Mouse (Mus musculus) embryo, embryonic 10 days (tissue): ENCODE measurements around the gene Hemgn.

Experiments
- DNase-seq: peaks from one replicate; pipeline ENCODE4 v3.0.0-alpha.2; 2015; ENCODE audit warnings: low spot score

Hemgn gene

DNA sequence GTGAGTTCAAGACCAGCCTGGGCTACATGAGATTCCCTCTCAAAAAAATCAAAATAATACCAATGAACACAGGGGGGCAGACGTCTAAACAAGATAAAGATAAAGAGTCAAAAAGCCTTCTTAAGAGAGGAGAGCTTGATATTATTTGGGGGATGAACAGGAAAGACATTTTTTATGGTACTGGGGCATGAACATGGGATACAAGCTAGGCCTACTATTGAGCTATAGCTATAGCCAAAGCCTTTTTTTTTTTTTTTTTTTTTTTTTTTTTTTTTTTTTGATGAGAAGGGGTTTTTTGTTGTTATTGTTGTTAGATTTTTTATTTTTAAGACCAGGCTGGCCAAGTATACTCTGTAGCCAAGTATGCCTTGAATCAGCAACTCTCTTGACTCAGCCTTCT is 1.2 kb downstream of the Hemgn start:
- no peak for DNase-seq

GRCm38 (mm10) chr4:46411489-46411888 is 1.8 kb downstream of the Hemgn start:
- no peak for DNase-seq

DNA sequence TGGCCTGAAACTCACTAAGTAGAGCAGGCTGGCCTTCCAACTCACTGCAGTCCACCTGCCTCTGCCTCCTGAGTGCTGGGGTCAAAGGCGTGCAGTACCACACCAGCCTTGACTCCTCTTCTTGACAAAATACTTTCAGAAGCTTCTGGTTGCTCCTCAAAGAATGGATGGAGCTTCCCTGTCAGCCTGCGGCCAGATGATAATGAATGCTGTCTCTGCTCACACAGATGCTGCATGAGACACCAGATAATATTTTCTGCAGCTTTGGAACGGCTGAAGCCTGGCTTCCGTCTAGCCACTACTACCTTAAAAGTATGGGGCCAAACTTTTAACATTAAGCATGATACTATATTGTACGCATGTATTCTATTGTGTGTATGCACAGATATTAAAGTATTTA is 2.6 kb downstream of the Hemgn start:
- no peak for DNase-seq

DNA sequence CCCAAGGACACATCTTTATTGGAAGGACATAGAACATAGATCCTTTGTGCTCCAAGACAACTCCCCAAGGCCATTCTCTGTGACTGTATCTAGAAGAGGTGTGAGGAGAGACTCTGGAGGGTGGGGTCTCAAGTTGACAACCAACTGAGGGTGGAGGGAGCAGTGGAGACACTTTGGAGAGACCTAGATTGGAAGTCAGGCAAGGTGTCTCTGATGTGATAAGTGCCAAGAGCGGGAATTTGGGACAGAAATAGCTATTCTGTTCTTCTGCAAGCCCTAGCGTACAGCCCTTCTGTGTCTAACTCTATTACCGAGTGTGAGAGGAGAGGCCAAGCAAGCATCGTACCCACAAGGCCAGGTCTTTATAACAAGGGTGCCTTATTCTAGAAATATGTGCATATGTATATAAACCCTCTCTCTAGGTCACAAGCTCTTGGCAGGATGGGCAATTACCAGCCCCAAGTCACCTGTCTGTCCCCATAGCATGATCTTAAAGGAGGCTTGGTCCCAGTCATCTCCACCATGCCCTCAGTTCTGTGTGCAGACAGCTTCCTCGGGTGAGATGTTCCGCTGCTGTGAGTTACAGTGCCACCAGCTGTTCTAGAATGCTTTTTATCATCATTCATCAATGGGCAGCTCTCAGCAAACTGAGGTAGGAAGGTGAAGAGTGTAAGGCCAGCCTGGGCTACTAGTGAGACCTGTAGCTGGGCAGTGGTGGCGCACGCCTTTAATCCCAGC is 6.2 kb downstream of the Hemgn start:
- DNase-seq, result peak; percentile 24

GRCm38 (mm10) chr4:46404042-46404795 is 9.1 kb downstream of the Hemgn start:
- DNase-seq, result no peak

DNA sequence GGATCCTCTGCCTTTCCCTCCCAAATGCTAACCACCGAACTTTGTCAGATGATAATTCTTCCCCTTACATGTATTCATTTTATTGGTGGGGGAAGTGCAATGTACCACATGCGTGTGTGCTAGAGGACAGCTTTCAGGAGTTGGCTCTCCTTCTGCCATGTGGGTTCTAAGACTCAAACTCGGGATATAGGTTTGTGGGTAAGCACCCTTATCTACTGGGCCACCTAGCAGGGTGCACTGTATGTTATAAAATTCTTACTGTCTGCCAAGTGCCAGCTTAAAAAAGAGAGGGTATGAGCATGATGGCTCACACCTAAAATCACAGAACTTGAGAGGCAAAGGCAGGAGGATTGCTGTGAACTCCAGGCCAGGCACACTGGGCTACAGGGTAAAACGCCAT is 14.5 kb downstream of the Hemgn start:
- DNase-seq, result no peak

DNA sequence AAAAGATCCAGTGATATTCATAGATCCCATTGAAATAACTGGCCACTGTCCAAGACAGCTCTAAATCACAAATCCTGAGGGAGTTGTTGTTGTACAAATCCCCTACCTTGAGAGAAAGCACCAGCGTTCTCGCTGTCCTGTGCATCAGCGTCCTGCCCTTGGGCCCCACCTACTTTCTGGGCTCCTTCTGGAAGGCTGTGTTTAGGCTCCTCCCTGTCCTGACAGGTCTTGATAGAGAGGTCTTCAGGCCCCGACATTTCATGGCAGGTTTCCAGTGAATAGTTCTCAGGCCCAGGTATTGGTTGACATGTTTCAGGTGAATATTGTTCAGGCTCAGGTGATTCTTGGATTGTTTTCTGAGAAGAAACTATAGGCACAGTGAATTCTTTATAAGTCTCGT is 17.6 kb downstream of the Hemgn start:
- no peak for DNase-seq

DNA sequence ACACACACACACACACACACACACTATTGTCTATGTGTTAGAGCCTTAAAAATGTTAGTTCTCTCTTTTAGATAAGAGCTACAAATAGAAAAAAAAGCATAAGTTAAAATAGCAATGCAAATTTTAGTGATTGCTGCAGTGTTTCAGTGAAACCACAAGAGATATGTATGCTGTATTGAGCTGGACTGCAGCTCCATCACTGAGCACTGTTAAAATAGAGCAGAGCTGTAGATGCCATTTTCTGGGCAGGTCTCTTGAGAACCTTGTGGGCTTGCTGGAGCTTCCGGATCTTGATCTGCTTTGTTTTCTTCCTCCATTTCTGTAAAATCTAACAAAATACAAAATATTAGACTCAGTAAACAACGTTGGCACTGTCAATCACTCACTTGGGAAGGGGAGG is 18.9 kb downstream of the Hemgn start:
- DNase-seq, result no peak

- peak; percentile 94 for DNase-seq
These were observed 22.8 kb downstream of the Hemgn start for GRCm38 (mm10) chr4:46390390-46390970.

DNA sequence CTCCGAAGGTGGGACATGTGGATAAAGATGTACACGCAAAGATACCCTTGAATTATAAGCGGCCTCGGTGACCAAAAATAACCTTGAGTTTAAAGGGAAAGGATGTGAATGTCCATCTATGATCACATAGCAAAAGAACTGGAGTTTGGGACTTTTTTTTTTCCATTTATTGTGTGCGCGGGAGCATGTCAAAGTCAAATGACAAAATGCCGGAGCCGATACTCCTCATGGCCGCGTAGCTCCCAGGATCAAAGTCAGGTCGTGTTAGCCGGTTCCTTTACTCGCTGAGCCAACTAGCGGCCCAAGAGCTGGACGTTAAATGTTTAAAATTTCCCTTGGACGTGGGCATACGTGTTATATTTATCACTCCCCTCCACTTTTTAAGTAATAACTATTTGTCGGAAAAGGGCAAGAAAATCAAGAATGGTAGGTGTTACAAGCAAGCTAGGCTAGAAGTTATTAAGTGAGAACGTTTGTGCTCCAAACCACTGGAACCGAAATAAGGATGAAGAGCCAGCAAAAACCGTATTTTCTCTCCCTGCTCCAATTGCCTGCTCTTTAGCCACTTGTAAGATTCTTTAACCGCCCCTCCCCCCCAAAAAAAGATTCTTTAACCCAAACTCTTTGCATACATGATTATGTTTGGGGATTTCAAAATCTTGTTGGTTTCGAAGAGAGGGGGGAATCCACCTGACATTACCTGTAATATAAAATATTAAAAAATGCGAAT is 23.5 kb downstream of the Hemgn start:
- DNase-seq, result peak; percentile 78

- DNase-seq, result peak; percentile 100
These were observed 24.2 kb downstream of the Hemgn start, which contains the start of gene Trmo for GRCm38 (mm10) chr4:46389013-46389611. Gene Trmo, minus strand, starts transcription at chr4:46389437.

DNA sequence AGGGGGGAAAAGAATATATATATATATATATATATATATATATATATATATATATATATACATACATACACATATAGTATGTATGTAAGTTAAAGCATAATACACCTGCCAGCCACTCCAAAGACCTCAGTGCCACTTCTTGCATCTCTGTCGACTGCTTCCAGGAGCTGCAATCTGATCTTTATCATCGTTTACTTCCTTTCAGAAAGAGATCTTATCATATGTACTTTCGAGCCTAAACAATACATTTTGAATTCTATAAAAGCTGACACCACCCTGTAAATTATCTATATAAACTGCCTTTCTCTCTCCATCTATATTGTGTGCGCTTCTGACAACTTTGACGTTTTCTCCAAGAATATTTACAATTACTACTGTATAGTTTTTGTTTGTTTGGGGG is 24.8 kb downstream of the Hemgn start:
- no peak for DNase-seq

- DNase-seq, result peak; percentile 92
These were observed 38.4 kb downstream of the Hemgn start for GRCm38 (mm10) chr4:46374869-46375368.

- peak; percentile 29 for DNase-seq
These were observed 38.9 kb downstream of the Hemgn start for GRCm38 (mm10) chr4:46374455-46374854.

GRCm38 (mm10) chr4:46371030-46371429 is 42.3 kb downstream of the Hemgn start:
- DNase-seq, result peak; percentile 74

DNA sequence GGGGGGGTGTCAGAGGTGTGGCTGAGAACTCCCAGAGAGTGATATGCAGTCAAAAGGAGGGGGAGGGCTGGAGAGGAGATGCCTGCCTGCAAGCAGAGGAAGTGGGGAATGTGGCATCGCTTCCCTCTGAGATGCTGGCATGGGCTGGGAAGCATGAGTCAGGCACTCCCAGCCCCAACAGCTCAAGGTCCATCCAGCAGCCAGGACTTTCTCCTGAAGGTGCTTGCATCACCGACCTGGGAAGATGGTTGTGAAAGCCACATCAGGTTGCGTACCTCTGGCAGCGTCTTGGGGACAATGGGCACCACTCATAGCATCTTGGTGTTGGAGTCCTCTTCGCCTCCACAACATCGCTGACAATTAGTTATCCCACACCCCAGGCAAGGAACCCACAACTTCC is 42.9 kb downstream of the Hemgn start:
- no peak for DNase-seq

- no peak for DNase-seq
These were observed 44.2 kb downstream of the Hemgn start for GRCm38 (mm10) chr4:46369070-46369469.

DNA sequence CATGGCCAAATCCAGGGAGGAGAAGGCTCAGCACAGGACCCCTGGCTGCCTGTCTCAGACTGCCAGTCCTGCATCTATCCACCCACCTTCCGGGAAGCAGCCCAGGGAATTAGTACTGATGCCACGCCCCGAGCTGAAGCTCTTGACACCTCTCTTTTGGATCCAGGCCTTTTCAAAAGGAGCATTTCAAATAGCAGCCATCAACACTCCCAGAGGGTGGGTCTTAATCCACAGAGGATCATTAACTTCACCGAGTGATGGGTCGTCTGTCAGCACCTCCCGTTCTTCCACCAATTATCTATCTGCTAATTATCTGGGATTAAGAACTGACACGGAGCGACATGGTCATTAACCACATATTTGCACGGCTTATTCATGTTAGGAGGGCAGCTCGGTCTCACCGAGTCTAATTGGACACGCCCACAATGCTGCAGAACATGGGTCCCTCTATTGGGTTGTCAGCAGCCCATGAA is 45.8 kb downstream of the Hemgn start:
- DNase-seq, result peak; percentile 25

- no peak for DNase-seq
These were observed 48.9 kb downstream of the Hemgn start for GRCm38 (mm10) chr4:46364360-46364759.

DNA sequence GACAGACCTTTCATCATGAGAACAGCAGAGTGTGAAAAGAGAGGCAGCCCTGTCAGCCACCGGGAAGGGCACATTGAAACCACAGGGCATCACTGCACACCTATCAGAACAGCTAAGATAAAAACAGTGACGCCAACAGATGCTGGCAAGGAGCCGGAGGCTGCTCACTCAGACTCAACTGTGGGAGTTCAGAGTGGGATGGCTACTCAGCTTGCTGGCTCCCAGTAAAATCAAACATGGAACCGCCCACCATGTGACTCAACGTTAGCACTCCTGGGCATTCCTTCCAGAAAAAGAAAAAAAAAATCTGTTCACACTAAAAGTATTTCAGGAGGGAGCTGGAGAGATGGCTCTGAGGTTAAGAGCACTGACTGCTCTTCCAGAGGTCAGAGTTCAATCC is 52.0 kb downstream of the Hemgn start:
- DNase-seq, result no peak

DNA sequence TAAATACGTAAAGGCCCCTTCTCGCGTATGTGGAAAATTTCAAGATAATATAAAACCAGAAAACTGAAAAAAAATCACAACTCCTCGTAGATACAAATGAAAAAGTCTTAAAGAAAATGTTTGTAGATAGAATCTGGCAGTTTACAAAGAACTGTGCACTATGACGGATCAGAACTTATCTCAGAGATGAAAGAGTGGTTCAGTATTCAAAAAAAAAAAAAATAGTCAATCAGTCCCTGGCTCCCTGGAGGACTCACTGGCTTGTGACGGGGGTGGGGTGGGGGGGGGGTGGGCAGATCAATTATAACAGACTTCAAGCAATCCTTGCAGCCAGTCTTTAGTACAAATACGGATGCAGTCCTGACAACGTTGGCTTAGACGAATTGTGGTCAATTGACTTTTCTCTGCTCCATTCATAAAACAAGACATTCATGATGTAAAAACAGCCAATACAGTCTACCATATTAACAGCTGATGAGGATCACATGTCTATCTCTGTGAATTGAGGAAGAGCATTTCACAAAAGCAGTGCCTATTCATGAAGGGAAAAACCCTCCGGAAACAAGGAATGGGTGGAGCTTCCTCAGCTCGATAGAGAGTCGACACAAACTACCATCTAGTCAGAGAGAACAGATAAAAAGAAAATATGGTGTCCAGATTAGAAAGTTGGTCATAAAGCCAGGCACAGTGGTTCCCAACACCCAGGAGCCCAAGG is 53.6 kb downstream of the Hemgn start:
- DNase-seq, result no peak
